Mouse (Mus musculus) kidney, adult 2 months (tissue): ENCODE measurements around the gene Thop1. TPM values are rescaled to one million over a fixed set of nuclear protein-coding genes. Genes with fewer than 3 reads are reported as not detected.
A peak's percentile ranks its signal among the peaks of the same experiment; 100 is the strongest.

ENCODE experiments used
- DNase-seq: peaks from one replicate; pipeline ENCODE4 v3.0.0; 2021
- H3K27ac ChIP-seq: fragments of 200-500 bp; 2 replicates; pipeline ENCODE4 v1.5.1; 2012; ENCODE audit warnings: low read depth, low read length, control low read depth, inconsistent platforms; ENCODE audit not compliant: insufficient read depth
- H3K27me3 ChIP-seq: fragments of 200-500 bp; replicated peaks from 2 replicates; pipeline ENCODE4 v1.6.1; 2012; ENCODE audit warnings: mild to moderate bottlenecking, moderate library complexity, low read length, inconsistent platforms; ENCODE audit not compliant: control insufficient read depth, insufficient read depth
- H3K36me3 ChIP-seq: fragments of 200-500 bp; 2 replicates; pipeline ENCODE4 v1.6.1; 2012; ENCODE audit warnings: mild to moderate bottlenecking, moderate library complexity, low read length, inconsistent platforms; ENCODE audit not compliant: control insufficient read depth, insufficient read depth
- H3K4me1 ChIP-seq: fragments of 200-500 bp; 2 replicates; pipeline ENCODE4 v1.6.1; 2011; ENCODE audit warnings: low read length; ENCODE audit not compliant: control insufficient read depth, insufficient read depth
- H3K4me3 ChIP-seq: fragments of 200-500 bp; 2 replicates; pipeline ENCODE4 v1.5.1; 2011; ENCODE audit warnings: mild to moderate bottlenecking, low read depth, low read length, control low read depth; ENCODE audit not compliant: insufficient read depth
- CTCF ChIP-seq: fragments of 200-500 bp; conservative IDR thresholded peaks from 2 replicates; pipeline ENCODE4 v1.5.1; 2011; ENCODE audit warnings: low read depth, mild to moderate bottlenecking, control low read depth, low read length, moderate library complexity, mixed read lengths; ENCODE audit not compliant: insufficient read depth, insufficient read length
- POLR2A ChIP-seq: fragments of 200-500 bp; IDR thresholded peaks from one replicate; pipeline ENCODE4 v1.6.1; 2011; ENCODE audit warnings: low read depth, low read length, control low read depth
- WGBS: fragments of 180-500 bp; shearing (Covaris S2); methylation state at CpG from one replicate; pipeline ENCODE4 v1.1.7; 2018; 5-methylcytosine and 5-hydroxymethylcytosine counted together
- polyA plus RNA-seq: library from polyadenylated mRNA; depleted of rRNA; stranded (reverse); fragments of >200 nt; gene quantifications from 2 replicates; pipeline ENCODE4 v1.2.3, GENCODE M21; 2012

Thop1 gene
- polyA plus RNA-seq, 1 experiment = 22.2 TPM

GRCm38 (mm10) chr10:81073464-81073863, 3.6 kb downstream of the Thop1 start:
- no peaks in the 10 kb centered on the region for H3K36me3 ChIP-seq
- no peaks in the 10 kb centered on the region for H3K27me3 ChIP-seq
- H3K4me1 ChIP-seq = peaks cover 4% of the 10 kb centered on the region; the same call in 1 of the 2 replicates
- WGBS = 68% methylated on average over 7 of the region's 7 CpGs
- DNase-seq = no peak
- H3K4me3 ChIP-seq = no peak overlapping the region
- H3K27ac ChIP-seq = no peak overlapping the region
- TF ChIP-seq CTCF (peak; percentile 48), POLR2A (no peak)

DNA sequence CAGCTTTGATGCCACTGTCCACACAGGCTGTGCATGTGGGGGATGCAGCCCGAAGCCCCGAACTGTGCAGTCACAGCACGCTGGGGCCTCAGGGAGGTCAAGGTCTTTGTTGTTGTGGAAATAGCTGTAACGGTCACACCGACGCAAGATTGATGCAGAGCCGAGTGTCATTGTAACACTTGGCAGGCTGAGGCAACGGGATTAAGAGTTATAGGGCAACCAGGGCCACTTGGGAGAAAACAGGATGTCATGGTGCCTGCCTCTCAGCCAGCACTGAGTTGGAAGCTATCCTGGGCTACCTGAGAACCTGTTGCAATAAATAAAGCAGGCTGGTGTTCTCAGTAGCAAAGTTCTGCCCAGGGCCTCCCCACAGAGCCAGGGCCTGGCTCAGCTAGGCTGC, 5.9 kb downstream of the Thop1 start:
- no peak overlapping the region for H3K27ac ChIP-seq
- TF ChIP-seq CTCF (no peak), POLR2A (no peak)
- H3K36me3 ChIP-seq = no peaks in the 10 kb centered on the region
- no peaks in the 10 kb centered on the region for H3K27me3 ChIP-seq
- 43% methylated on average over 8 of the region's 8 CpGs for WGBS
- 0 out of 2 replicates have a peak, but pooled peaks cover under 1% of the 10 kb centered on the region for H3K4me1 ChIP-seq
- no peak overlapping the region for H3K4me3 ChIP-seq
- DNase-seq = no peak

GRCm38 (mm10) chr10:81076356-81076755, 6.5 kb downstream of the Thop1 start:
- Histone ChIP-seq H3K27ac (no peak overlapping the region), H3K27me3 (no peaks in the 10 kb centered on the region), H3K4me3 (no peak overlapping the region), H3K36me3 (no peaks in the 10 kb centered on the region), H3K4me1 (no peaks in the 10 kb centered on the region)
- no peak for DNase-seq
- 93% methylated on average over 1 of the region's 1 CpGs for WGBS
- TF ChIP-seq CTCF = no peak
- TF ChIP-seq POLR2A = no peak

DNA sequence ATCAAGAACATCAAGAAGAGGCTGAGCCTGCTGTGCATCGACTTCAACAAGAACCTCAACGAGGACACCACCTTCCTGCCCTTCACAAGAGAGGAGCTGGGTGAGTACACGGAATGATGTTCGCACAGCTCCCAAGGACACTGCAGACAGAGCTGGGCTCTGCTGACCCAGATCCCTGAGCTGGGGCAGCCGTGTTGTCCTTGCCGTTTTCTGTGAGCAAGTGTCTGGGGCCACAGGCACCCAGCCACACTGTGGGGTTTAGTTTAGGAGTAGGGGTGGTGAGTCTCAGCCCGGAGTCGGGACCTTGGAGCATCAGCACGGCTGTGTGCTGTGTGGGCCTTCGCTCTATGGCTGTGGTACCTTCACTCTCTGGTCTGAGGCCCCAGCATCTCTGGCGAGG, 8.1 kb downstream of the Thop1 start:
- TF ChIP-seq CTCF = no peak
- no peak for TF ChIP-seq POLR2A
- H3K27ac ChIP-seq = no peak overlapping the region
- H3K4me3 ChIP-seq = no peak overlapping the region
- no peaks in the 10 kb centered on the region for H3K27me3 ChIP-seq
- no peaks in the 10 kb centered on the region for H3K36me3 ChIP-seq
- H3K4me1 ChIP-seq = no peaks in the 10 kb centered on the region
- WGBS = 93% methylated on average over 11 of the region's 11 CpGs
- DNase-seq = no peak

DNA sequence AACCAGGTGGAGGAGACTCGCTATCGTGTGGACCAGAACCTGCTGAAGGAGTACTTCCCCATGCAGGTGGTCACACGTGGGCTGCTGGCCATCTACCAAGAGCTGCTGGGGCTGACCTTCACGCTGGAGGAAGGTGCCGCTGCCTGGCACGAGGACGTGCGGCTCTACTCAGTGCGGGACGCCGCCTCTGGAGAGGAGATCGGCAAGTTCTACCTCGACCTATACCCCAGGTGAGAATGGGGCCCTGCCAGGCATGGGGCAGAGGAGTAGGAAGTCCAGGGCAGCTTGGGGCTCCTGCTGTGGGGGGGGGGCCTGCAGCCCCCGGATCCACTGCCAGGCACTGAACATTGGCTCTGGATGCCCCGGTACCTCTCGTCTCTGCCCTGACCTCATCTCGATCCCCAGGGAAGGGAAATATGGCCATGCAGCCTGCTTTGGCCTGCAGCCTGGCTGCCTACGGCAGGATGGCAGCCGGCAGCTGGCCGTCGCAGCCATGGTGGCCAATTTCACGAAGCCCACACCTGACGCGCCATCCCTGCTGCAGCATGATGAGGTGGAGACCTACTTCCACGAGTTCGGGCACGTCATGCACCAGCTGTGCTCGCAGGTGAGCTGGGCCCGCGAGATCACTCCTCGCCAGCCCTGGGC, 10.3 kb downstream of the Thop1 start:
- WGBS = 93% methylated on average over 31 of the region's 31 CpGs

DNA sequence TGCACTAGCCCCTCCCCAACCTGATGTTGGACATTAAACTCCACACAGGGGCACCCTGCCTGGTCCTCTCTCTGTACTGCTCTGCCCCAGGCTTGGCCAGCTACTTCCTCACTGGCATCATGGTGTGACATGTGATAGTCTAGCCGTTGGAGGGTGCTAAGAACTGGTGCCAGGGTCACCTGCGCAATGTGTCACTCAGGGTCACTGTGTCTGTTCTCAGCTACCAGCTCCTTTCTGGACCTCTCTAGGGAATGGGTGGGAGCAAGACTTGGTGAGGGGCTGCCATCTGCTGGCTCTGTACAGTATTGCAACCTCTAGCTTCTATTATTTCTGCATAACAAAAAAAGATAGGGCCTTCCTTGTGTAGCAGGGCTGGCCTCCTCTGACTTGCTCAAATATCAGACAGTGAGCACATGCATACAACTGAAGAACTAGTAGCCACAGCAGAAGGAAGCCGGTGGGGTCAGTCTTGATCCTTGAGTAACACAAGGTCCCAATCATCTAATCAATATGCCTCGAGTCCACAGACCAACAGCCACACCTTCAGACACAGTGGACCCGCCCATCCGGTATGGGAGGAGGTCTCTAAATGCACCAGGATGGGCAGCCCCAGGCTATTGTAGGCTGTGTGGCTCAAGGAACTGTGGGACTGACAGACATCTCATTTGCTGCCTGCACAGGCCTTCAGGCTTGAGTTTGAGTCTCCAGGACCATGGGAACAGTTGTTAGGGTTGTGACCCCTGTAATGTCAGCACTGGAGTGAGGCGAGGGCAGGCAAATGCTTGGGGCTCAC, 12.5 kb downstream of the Thop1 start:
- Histone ChIP-seq H3K27me3 (no peaks in the 10 kb centered on the region), H3K27ac (no peak overlapping the region), H3K4me1 (no peaks in the 10 kb centered on the region), H3K4me3 (no peak overlapping the region), H3K36me3 (no peaks in the 10 kb centered on the region)
- TF ChIP-seq POLR2A = no peak
- peak; percentile 86 for TF ChIP-seq CTCF
- peak; percentile 76 for DNase-seq
- 66% methylated on average over 7 of the region's 7 CpGs for WGBS

More for the DNA sequence above, 10.3 kb downstream of the Thop1 start:
- no peak overlapping the region for H3K4me3 ChIP-seq
- no peak overlapping the region for H3K27ac ChIP-seq
- TF ChIP-seq POLR2A (no peak), CTCF (no peak)
- H3K36me3 ChIP-seq = no peaks in the 10 kb centered on the region
- no peaks in the 10 kb centered on the region for H3K4me1 ChIP-seq
- DNase-seq = no peak
- H3K27me3 ChIP-seq = no peaks in the 10 kb centered on the region

GRCm38 (mm10) chr10:81087021-81087420, 17.2 kb downstream of the Thop1 start:
- H3K27ac ChIP-seq = no peak overlapping the region
- TF ChIP-seq CTCF (peak; percentile 61), POLR2A (no peak)
- H3K4me1 ChIP-seq = no peaks in the 10 kb centered on the region
- no peaks in the 10 kb centered on the region for H3K27me3 ChIP-seq
- WGBS = 61% methylated on average over 2 of the region's 2 CpGs
- peak; percentile 23 for DNase-seq
- no peaks in the 10 kb centered on the region for H3K36me3 ChIP-seq
- no peak overlapping the region for H3K4me3 ChIP-seq
